Mouse (Mus musculus): Measurements from ENCODE around the gene Ifngr2. TPM values are rescaled to one million over a fixed set of nuclear protein-coding genes. Genes with fewer than 3 reads are reported as not detected.
A peak's percentile ranks its signal among the peaks of the same experiment; 100 is the strongest.

Gene Ifngr2
- 52.0 and 55.9 TPM in 2 replicates for polyA plus RNA-seq (2015; fragmentation: Nextera tagmentation; extraction: Ambion mirVana)

DNA sequence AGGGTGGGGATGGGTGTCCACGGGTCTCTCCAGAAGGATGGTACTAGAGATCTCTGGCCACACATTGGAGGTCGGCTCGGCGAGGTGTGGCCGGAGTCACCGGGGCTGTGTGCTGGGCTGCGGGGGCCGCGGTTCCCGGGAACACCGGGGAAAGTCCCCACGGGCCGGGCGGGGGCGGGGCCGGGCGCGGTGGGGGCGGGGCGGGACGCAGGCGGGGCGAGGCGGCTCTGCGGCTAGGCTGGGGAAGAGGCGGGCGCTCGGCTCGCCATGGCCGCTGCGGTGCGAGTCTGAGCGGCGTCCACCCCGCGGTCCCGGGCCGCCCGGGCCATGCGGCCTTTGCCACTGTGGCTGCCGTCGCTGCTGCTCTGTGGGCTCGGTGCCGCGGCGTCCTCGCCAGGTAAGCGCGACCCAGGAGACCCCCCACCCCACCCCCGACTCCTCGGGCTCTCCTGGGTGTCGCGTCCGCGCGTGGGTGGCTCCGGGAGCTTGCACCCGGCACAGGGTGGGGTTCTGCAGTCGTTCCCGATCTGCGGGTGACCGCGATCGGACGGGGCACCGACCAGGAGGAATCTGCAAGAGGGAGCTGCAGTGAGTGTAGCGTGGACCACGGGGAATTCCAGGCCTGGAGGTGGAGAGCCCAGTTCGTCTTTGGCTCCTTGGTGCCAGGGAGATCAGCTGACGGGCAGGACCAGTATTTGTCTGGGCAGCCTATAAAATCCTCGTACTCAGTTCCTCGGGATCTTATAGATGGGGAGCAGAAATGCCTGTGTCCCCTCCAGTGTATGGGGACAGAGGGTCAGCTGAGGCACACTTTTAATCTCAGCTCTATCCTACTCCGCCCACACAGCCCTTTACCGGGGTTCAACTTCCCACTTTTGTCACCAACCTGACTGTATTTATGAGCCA, at the start of gene Ifngr2:
TSS of gene Ifngr2 (plus strand) at position 237 of the 906 bp plus-strand sequence.
- Histone ChIP-seq H3K4me3 (replicated peaks) (peak within 1 kb of the TSS; percentile 94), H3K27me3 (0 out of 2 replicates have a peak, but pooled peaks cover 3% of the 10 kb centered on the region)
- WGBS = under 1% methylated on average over 61 of the region's 74 CpGs

DNA sequence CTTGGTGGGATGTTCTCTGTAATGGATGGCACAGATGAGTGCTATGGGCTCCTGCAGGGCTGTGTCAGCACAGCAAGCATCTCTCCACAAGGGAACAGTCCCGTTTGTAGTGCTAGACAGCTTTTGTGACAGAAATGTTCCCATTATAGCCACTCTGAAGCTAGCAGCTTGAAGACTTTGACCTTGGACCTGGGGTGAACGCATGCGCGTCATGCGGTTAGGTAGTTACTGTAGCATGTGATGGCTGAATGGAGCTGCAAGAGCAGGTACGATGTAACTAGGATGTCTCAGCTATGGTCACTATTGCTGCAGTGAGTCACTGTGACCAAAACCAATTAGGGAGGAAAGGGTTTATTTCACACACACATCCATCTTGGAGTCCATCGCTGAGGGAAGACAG, 48.8 kb upstream of the Ifngr2 start:
- WGBS = 83% methylated on average over 7 of the region's 7 CpGs
- H3K9me3 ChIP-seq (replicated peaks) = no peaks in the 10 kb centered on the region
- no peak for ATAC-seq (replicated peaks; ENCODE audit: low FRiP score)
- H3K4me2 ChIP-seq = no peak overlapping the region
- no peaks in the 10 kb centered on the region for H3K27me3 ChIP-seq
- peaks cover 93% of the 10 kb centered on the region for H3K36me3 ChIP-seq
- H3K4me3 ChIP-seq (replicated peaks) = no peak overlapping the region
- no peak overlapping the region for H3K27ac ChIP-seq
- no peak overlapping the region for H3K9ac ChIP-seq
- no peaks in the 10 kb centered on the region for H3K4me1 ChIP-seq

More for the DNA sequence above, at the start of gene Ifngr2:
- peaks cover 57% of the 10 kb centered on the region for H3K4me1 ChIP-seq
- peak within 1 kb of the TSS; percentile 98 for H3K9ac ChIP-seq
- H3K36me3 ChIP-seq = 0 out of 2 replicates have a peak, but pooled peaks cover 3% of the 10 kb centered on the region
- H3K9me3 ChIP-seq (replicated peaks) = no peaks in the 10 kb centered on the region
- ATAC-seq (replicated peaks; ENCODE audit: low FRiP score) = peak; percentile 90
- H3K4me2 ChIP-seq = peak within 1 kb of the TSS; percentile 83
- peak within 1 kb of the TSS; percentile 71 for H3K27ac ChIP-seq

- peaks cover 73% of the 10 kb centered on the region for H3K36me3 ChIP-seq
- no peak overlapping the region for H3K9ac ChIP-seq
- no peaks in the 10 kb centered on the region for H3K9me3 ChIP-seq (replicated peaks)
- no peak overlapping the region for H3K4me3 ChIP-seq (replicated peaks)
- no peak overlapping the region for H3K4me2 ChIP-seq
- ATAC-seq (replicated peaks; ENCODE audit: low FRiP score) = no peak
- 93% methylated on average over 7 of the region's 7 CpGs for WGBS
- no peak overlapping the region for H3K27ac ChIP-seq
- no peaks in the 10 kb centered on the region for H3K27me3 ChIP-seq
- no peaks in the 10 kb centered on the region for H3K4me1 ChIP-seq
These were observed 42.2 kb upstream of the Ifngr2 start for GRCm38 (mm10) chr16:91504701-91505100.

DNA sequence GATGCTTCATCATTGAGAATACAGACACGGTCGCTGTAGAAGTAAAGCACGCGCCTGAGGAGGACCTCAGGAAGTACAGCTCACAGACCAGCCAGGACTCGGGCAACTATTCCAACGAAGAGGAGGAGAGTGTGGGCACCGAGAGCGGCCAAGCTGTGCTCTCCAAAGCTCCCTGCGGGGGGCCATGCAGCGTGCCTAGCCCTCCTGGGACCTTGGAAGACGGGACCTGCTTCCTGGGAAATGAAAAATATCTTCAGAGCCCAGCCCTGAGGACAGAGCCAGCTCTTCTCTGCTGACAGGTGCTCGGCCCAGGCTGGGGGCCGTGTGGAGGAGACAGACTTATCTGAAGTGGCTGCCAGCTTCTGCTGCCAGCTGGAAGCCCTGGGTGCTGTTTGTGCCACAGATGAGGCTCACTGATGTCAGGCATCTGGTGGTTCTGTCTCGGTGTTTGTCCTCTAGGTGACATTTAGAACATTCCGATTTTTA, 41.7 kb upstream of the Ifngr2 start:
- Histone ChIP-seq H3K36me3 (peaks cover 71% of the 10 kb centered on the region), H3K4me3 (replicated peaks) (no peak overlapping the region), H3K27me3 (no peaks in the 10 kb centered on the region), H3K27ac (no peak overlapping the region), H3K4me1 (no peaks in the 10 kb centered on the region), H3K9me3 (replicated peaks) (no peaks in the 10 kb centered on the region), H3K4me2 (no peak overlapping the region), H3K9ac (no peak overlapping the region)
- no peak for ATAC-seq (replicated peaks; ENCODE audit: low FRiP score)
- 91% methylated on average over 15 of the region's 15 CpGs for WGBS

- ATAC-seq (replicated peaks; ENCODE audit: low FRiP score) = no peak
- peaks cover 60% of the 10 kb centered on the region for H3K36me3 ChIP-seq
- 95% methylated on average over 12 of the region's 12 CpGs for WGBS
These were observed 40.5 kb upstream of the Ifngr2 start for GRCm38 (mm10) chr16:91506396-91506795.

DNA sequence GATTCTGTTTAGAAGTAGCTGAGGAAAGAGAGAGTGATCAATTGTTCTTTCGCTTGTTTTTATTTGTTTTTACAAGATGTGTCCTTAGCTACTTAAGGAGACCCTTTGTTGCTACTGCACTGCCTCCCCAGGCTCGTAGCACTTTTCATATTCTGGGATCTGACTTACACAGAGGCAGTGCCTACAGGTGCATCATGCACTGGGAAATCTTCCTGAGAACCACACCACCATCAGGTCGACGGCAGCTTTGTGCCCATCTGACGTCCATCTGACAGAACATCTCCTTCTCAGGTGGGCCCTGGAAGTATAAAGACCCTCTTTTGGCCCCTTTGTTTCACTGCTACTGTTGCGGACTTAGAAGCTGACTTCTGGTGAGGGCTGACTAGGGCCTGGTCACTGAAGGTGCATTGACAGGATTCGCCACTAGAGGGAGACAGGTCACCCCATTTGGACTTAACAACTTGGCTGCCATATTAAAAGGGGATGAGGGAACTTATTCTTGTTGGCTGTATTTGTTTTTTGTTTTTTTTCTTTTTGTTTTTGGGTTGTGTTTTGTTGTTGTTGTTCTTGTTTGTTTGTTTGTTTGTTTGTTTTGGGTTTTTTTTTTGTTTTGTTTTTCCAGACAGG, 34.6 kb upstream of the Ifngr2 start:
- ATAC-seq (replicated peaks; ENCODE audit: low FRiP score) = 0 out of 2 replicates have a peak, but pooled peaks have one; percentile 67
- Histone ChIP-seq H3K36me3 (peaks cover 8% of the 10 kb centered on the region; the same call in 1 of the 2 replicates), H3K4me2 (no peak overlapping the region), H3K4me1 (no peaks in the 10 kb centered on the region), H3K9ac (no peak overlapping the region), H3K27ac (no peak overlapping the region), H3K4me3 (replicated peaks) (no peak overlapping the region), H3K9me3 (replicated peaks) (no peaks in the 10 kb centered on the region), H3K27me3 (no peaks in the 10 kb centered on the region)
- 34% methylated on average over 7 of the region's 7 CpGs for WGBS

More at GRCm38 (mm10) chr16:91506396-91506795, 40.5 kb upstream of the Ifngr2 start:
- Histone ChIP-seq H3K4me2 (no peak overlapping the region), H3K4me3 (replicated peaks) (no peak overlapping the region), H3K9ac (no peak overlapping the region), H3K27ac (no peak overlapping the region), H3K4me1 (no peaks in the 10 kb centered on the region), H3K27me3 (no peaks in the 10 kb centered on the region), H3K9me3 (replicated peaks) (no peaks in the 10 kb centered on the region)

DNA sequence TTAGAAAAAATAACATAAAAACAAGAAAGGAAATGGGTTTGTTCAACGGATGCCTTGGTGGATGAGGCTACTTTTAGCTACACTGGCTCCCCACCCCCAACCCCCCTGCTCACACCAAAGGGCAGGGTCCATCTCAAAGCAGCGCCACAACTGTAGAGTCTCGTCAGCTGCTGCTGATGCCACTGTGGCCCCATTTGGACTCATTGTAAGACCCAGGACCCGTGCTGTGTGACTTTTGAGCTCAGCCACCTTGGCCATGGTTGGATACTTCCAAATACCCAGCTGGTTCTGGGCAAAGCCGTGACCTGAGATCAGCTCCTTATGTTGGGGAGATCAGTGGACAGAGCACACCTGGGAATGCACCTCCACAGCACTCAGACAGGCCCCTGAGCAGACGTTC, 33.8 kb upstream of the Ifngr2 start:
- Histone ChIP-seq H3K9ac (no peak overlapping the region), H3K27me3 (no peaks in the 10 kb centered on the region), H3K27ac (no peak overlapping the region), H3K9me3 (replicated peaks) (no peaks in the 10 kb centered on the region), H3K4me2 (no peak overlapping the region), H3K36me3 (peaks cover 8% of the 10 kb centered on the region; the same call in 1 of the 2 replicates), H3K4me1 (no peaks in the 10 kb centered on the region), H3K4me3 (replicated peaks) (no peak overlapping the region)
- ATAC-seq (replicated peaks; ENCODE audit: low FRiP score) = 0 out of 2 replicates have a peak, but pooled peaks have one; percentile 25
- WGBS = 85% methylated on average over 6 of the region's 6 CpGs

GRCm38 (mm10) chr16:91517020-91517419, 29.9 kb upstream of the Ifngr2 start:
- H3K4me2 ChIP-seq = no peak overlapping the region
- no peak overlapping the region for H3K27ac ChIP-seq
- ATAC-seq (replicated peaks; ENCODE audit: low FRiP score) = no peak
- no peaks in the 10 kb centered on the region for H3K9me3 ChIP-seq (replicated peaks)
- no peaks in the 10 kb centered on the region for H3K36me3 ChIP-seq
- H3K4me1 ChIP-seq = no peaks in the 10 kb centered on the region
- no peak overlapping the region for H3K9ac ChIP-seq
- WGBS = 69% methylated on average over 7 of the region's 7 CpGs
- H3K4me3 ChIP-seq (replicated peaks) = no peak overlapping the region
- no peaks in the 10 kb centered on the region for H3K27me3 ChIP-seq

DNA sequence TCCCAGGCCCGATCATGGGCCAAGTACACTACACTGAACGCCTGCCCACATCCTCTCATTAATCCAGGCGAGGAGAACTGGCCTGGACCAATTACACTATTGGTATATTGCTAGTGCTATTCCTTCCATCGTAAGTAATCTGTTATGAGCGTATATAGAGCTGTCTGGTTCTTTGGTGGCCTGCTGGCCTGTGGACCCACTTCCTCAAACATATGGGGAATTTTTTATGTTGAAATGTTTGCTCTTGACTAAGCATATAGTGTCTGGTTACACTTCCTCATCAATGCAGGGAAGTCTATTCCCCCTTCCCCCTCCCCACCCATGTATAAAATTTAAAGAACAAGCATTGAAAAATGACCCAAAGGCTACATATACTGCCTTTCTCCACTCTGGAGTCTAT, 24.8 kb upstream of the Ifngr2 start:
- H3K9ac ChIP-seq = no peak overlapping the region
- H3K4me1 ChIP-seq = 0 out of 2 replicates have a peak, but pooled peaks cover under 1% of the 10 kb centered on the region
- H3K36me3 ChIP-seq = no peaks in the 10 kb centered on the region
- no peak overlapping the region for H3K4me2 ChIP-seq
- H3K4me3 ChIP-seq (replicated peaks) = no peak overlapping the region
- WGBS = 84% methylated on average over 5 of the region's 5 CpGs
- ATAC-seq (replicated peaks; ENCODE audit: low FRiP score) = no peak
- no peaks in the 10 kb centered on the region for H3K27me3 ChIP-seq
- H3K9me3 ChIP-seq (replicated peaks) = no peaks in the 10 kb centered on the region
- H3K27ac ChIP-seq = no peak overlapping the region

DNA sequence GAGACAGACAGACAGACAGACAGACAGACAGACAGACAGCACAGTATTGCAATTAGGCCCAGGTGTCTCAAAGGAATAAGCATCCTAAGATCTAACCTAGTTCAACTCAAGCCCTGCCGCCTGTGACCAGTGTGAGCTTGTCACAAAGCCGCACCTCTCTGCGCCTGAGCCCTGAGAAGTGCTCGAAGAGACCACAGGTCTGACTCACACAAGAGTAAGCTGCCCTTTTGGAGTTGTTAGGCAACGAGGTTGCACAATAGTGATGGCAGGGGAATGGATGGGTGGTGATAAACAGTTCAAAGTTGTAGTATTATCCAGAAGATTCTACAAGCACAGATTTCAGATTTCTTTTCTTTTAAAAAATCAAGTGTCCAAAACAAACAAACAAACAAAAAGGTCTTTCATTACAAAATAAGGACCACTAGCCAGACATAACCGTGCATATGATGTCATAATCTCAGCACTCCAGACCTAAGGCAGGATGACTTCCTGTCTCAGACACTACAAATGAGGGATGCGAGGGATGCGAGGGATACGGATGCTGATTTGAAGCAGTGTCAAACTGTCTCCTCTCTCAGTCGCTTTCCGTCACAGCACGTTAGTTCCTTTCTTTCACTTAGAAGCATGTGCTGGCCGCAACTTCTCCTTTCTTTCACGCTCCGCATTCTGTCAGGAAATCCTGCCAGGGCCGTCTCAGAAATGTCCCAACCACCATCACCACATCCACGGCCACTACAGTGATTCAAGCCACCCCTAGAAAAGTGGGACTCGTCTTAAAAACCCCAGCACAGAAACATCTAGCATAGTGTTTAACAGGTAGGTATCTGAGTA, 24.2 kb upstream of the Ifngr2 start:
- no peak overlapping the region for H3K27ac ChIP-seq
- WGBS = 81% methylated on average over 18 of the region's 18 CpGs

DNA sequence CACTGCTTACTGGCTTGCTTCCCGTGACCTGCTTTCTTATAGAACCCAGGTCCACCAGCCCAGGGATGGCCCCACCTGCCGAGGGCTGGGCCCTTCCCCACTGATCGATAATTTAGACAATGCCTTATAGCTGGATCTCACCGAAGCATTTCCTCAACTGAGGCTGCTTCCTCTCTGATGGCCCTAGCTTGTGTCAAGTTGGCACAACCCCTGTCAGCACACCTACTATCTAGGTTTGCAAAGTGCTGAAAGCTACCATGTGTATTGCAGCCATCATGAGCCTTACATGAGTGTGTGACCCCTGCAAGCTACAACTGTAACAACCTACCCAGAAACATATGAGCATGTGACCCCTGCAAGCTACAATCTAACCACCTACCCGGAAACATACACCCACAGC, 22.7 kb upstream of the Ifngr2 start:
- H3K4me2 ChIP-seq = no peak overlapping the region
- peaks cover 7% of the 10 kb centered on the region; the same call in 1 of the 2 replicates for H3K4me1 ChIP-seq
- no peaks in the 10 kb centered on the region for H3K36me3 ChIP-seq
- no peak for ATAC-seq (replicated peaks; ENCODE audit: low FRiP score)
- H3K27ac ChIP-seq = no peak overlapping the region
- no peak overlapping the region for H3K4me3 ChIP-seq (replicated peaks)
- H3K9ac ChIP-seq = no peak overlapping the region
- 77% methylated on average over 5 of the region's 5 CpGs for WGBS
- no peaks in the 10 kb centered on the region for H3K27me3 ChIP-seq
- H3K9me3 ChIP-seq (replicated peaks) = no peaks in the 10 kb centered on the region

More for the DNA sequence above, 24.2 kb upstream of the Ifngr2 start:
- Histone ChIP-seq H3K4me1 (peaks cover 7% of the 10 kb centered on the region; the same call in 1 of the 2 replicates), H3K27me3 (no peaks in the 10 kb centered on the region), H3K36me3 (no peaks in the 10 kb centered on the region), H3K4me3 (replicated peaks) (no peak overlapping the region), H3K9ac (no peak overlapping the region), H3K4me2 (no peak overlapping the region), H3K9me3 (replicated peaks) (no peaks in the 10 kb centered on the region)
- no peak for ATAC-seq (replicated peaks; ENCODE audit: low FRiP score)

Measured in kidney, embryonic 15.5 days (tissue).